Mouse (Mus musculus) yolk sac, embryonic 10.5 days (tissue): ENCODE data around the gene Alb.
A peak's percentile ranks its signal among the peaks of the same experiment; 100 is the strongest.

Experiments
- DNase-seq: peaks from one replicate; pipeline ENCODE4 v3.0.0-alpha.2; 2017; ENCODE audit warnings: low spot score

Gene Alb

DNA sequence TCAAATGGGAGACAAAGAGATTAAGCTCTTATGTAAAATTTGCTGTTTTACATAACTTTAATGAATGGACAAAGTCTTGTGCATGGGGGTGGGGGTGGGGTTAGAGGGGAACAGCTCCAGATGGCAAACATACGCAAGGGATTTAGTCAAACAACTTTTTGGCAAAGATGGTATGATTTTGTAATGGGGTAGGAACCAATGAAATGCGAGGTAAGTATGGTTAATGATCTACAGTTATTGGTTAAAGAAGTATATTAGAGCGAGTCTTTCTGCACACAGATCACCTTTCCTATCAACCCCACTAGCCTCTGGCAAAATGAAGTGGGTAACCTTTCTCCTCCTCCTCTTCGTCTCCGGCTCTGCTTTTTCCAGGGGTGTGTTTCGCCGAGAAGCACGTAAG is at the start of gene Alb:
Gene Alb, plus strand, starts transcription at position 279 of the 400 bp plus-strand sequence.
- no peak for DNase-seq

GRCm38 (mm10) chr5:90414142-90414924 is 46.4 kb upstream of the Alb start:
- no peak for DNase-seq

- DNase-seq: no peak
These were observed 45.8 kb upstream of the Alb start for GRCm38 (mm10) chr5:90414925-90415295.

DNA sequence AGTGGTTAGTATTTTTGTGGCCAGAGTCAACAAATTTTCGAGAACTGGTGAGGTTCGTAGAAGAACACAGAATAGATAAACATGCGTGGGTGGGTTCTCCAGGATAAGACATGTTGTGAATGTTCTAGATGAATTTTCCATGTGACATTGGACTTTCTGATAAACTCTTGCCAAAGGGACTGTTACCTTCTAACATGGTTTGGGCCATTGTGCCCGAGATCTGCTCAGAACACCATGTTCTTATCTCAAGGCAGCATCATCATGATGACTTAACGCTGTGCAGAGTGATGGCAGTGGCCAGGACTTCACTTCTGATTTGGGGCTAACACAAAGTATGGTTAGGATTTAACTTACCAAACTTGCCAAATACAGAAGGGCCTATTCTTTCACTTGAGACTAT is 36.1 kb upstream of the Alb start:
- DNase-seq: no peak

DNA sequence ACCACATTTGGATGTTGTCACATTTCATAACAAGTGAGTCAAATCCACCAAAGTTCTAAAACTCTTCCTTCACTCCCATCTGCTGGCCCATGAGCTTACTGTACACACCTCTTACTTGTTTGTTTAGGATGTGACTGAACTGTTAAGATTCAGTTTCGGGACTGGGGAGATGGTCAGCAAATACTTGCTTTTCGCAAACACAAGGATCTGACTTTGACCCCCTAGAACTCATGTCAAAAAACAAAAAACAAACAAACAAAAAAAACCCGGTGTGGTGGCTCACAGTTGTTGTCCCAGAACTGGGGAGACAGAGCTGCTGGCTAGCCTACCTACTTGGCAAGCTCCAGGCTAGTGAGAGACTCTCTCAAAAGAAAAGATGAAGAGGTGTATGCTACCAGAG is 35.5 kb upstream of the Alb start:
- no peak for DNase-seq

DNA sequence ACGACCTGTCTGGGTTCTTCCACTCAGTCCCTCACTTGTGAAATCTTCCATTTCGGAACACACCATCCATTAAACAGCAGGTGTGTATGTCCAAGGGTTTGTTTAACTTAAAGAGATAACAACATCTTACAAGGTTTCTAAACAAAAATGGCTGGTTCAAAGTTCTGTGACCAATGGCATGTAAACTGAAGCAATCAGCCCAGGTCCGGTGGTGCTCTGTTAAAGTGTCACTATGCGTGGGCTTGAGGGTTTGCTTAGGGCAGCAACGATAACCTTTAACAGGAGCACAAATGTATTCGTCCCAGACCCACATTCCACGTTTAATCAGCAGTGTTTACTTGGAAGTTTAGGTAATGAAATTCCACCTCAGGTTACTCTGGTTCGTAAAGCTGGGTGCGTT is 29.6 kb upstream of the Alb start:
- DNase-seq: peak; percentile 86

- peak; percentile 82 for DNase-seq
These were observed 21.5 kb upstream of the Alb start for GRCm38 (mm10) chr5:90439157-90439556.

DNA sequence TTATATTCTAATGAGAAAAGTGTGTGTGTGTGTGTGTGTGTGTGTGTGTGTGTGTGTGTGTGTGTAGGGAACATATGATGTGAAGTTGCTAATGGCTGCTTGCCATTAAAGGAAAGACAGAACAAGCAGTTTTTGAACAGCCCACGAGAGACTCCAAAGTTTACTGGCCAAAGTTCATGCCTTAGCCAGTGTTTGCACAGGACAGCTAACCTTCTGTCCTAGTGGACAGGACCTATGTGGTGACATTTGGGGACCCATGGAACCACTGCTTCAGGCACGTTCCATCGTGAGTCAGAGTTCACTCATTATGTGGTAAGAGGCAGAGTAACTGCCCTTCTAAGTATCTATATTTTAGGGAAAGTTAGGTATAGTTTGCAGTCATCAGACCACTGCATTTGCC is 13.1 kb upstream of the Alb start:
- DNase-seq: peak; percentile 76

DNA sequence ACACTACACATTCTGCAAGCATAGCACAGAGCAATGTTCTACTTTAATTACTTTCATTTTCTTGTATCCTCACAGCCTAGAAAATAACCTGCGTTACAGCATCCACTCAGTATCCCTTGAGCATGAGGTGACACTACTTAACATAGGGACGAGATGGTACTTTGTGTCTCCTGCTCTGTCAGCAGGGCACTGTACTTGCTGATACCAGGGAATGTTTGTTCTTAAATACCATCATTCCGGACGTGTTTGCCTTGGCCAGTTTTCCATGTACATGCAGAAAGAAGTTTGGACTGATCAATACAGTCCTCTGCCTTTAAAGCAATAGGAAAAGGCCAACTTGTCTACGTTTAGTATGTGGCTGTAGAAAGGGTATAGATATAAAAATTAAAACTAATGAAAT is 10.7 kb upstream of the Alb start:
- no peak for DNase-seq

- DNase-seq: no peak
These were observed 8.0 kb upstream of the Alb start for GRCm38 (mm10) chr5:90452711-90453110.

- no peak for DNase-seq
These were observed 3.5 kb upstream of the Alb start for GRCm38 (mm10) chr5:90457241-90457640.

DNA sequence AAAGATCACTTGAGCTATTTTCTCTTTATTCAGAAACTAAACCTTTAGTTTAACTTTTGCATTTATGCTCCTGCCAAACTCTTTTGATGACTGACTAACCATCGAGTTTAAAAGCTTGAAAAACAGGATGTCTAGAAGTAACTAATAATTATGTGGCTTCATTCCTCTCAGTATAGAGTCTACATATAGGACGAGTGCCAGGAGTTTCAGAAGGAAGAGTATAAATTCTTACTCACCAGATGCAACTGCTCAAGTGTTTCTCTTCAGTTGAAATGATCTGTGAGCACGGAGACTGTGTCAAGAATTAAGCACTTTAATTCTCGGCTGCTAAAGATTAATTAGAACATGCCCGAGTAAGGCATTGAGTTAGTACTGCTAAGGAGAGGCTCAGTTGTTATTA is 2.0 kb upstream of the Alb start:
- no peak for DNase-seq

GRCm38 (mm10) chr5:90466806-90467205 is 6.1 kb downstream of the Alb start:
- no peak for DNase-seq

DNA sequence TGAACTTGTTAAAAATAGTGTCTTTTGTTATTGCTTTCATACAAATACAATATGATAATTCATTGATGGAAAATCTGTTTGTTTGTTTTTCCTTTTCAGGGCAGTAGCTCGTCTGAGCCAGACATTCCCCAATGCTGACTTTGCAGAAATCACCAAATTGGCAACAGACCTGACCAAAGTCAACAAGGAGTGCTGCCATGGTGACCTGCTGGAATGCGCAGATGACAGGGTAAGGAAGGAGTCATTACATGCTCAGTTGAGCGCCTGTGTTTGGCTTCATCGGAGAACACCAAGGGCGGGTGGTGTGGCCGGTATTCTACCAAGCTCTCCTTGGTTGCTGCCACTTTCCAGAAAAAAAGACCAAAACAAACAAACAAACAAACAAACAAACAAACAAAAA is 6.5 kb downstream of the Alb start:
- peak; percentile 64 for DNase-seq

- DNase-seq: no peak
These were observed 10.1 kb downstream of the Alb start for GRCm38 (mm10) chr5:90470836-90471235.

GRCm38 (mm10) chr5:90473902-90474301 is 13.2 kb downstream of the Alb start:
- no peak for DNase-seq

GRCm38 (mm10) chr5:90474369-90474768 is 13.7 kb downstream of the Alb start:
- no peak for DNase-seq

DNA sequence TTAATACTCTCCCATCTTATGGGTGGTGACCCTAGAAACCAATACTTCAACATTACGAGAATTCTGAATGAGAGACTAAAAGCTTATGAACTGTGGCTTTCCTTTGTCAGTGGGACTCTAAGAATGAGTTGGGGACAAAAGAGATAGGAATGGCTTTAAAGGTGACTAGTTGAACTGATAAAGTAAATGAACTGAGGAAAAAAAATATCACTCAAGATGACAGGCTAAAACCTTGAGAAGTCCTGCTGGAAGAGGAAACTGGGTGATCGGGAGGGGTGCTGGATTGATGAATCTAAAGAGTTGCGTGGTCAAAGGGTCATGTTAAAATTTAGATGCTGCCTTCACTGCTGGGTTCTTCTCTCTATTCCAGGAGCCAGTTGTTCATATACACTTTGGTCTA is 16.0 kb downstream of the Alb start:
- no peak for DNase-seq

- no peak for DNase-seq
These were observed 16.8 kb downstream of the Alb start for GRCm38 (mm10) chr5:90477308-90478140.

GRCm38 (mm10) chr5:90478886-90479285 is 18.2 kb downstream of the Alb start:
- DNase-seq: no peak

DNA sequence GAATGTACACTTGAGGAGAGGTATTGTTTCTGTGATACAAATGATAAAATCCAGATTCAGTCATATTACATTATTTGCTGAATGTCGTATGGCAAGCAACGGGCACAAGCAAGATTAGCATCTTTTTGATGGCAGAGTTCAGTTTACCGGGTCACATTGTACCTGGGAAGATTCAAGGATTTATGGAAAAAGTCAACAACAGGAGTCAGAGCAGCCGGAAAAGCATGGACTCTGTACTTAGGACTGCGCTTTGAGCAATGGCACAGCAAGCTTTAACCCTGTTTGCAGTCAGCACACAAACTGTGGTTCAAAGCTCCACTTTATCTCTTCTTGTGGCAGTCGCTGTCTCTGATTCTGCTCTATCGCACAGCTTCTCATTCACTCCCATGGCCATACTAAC is 24.9 kb downstream of the Alb start:
- peak; percentile 68 for DNase-seq

DNA sequence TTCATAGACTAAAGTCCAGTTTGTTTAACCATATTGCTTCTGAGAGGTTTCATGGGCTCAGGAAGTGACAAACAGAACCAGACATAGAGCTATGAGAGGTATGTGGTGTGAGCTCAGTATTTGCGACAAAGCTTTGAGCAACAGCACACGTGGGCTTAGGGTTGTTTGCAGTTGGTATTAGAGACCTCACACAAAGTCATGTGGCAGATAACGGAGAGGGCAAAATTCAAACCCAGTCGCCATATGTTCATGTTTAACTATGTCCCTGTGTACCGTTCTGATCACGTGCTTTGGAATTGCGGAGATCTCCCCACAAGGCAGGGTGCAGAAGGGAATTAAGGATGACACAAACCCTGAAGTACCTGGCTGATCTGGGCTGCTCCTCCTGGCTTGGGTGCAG is 27.6 kb downstream of the Alb start:
- peak; percentile 86 for DNase-seq

DNA sequence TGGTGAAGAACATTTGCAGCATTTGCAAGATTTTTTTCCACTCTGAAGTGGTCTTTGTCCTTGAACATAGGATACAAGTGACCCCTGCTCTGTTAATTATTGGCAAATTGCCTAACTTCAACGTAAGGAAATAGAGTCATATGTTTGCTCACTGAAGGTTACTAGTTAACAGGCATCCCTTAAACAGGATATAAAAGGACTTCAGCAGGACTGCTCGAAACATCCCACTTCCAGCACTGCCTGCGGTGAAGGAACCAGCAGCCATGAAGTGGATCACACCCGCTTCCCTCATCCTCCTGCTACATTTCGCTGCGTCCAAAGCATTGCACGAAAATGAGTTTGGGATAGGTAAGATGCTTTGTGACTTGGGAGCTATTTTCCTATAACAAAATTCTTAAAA is 29.8 kb downstream of the Alb start, which contains the start of gene Afp:
Gene Afp, plus strand, starts transcription at position 220 of the 400 bp plus-strand sequence.
- peak; percentile 76 for DNase-seq
